Mouse (Mus musculus): Measurements from ENCODE around the gene Prps1. TPM values are rescaled to one million over a fixed set of nuclear protein-coding genes. Genes with fewer than 3 reads are reported as not detected.
A peak's percentile ranks its signal among the peaks of the same experiment; 100 is the strongest.

The Prps1 gene
- polyA plus RNA-seq (2015; fragmentation: Nextera tagmentation; extraction: Ambion mirVana) = 48.7 and 57.4 TPM in 2 replicates

GRCm38 (mm10) chrX:140456279-140456731, at the start of gene Prps1:
Prps1 (plus strand) TSS chrX:140456613.
- 15% methylated on average over 26 of the region's 26 CpGs for WGBS
- Histone ChIP-seq H3K4me2 (ENCODE audit: low read depth, low read length) (peak within 1 kb of the TSS; percentile 62), H3K36me3 (ENCODE audit: control insufficient read depth, insufficient read depth) (no peaks in the 10 kb centered on the region), H3K4me1 (ENCODE audit: control insufficient read depth, insufficient read depth, low read length) (no peaks in the 10 kb centered on the region), H3K4me3 (ENCODE audit: low read length) (peak within 1 kb of the TSS; percentile 68), H3K27me3 (ENCODE audit: control insufficient read depth, insufficient read depth, low read length) (no peaks in the 10 kb centered on the region), H3K9me3 (replicated peaks; ENCODE audit: control insufficient read depth, low read length) (no peaks in the 10 kb centered on the region), H3K9ac (ENCODE audit: low read length) (peak within 1 kb of the TSS; percentile 71), H3K27ac (ENCODE audit: low read length) (no peak within 1 kb of the TSS)
- peak; percentile 93 for ATAC-seq (replicated peaks; ENCODE audit: extremely low read depth, insufficient read depth, low FRiP score)

- WGBS = 66% methylated on average over 5 of the region's 5 CpGs
- Histone ChIP-seq H3K9ac (ENCODE audit: low read length) (no peak overlapping the region), H3K4me1 (ENCODE audit: control insufficient read depth, insufficient read depth, low read length) (no peaks in the 10 kb centered on the region), H3K36me3 (ENCODE audit: control insufficient read depth, insufficient read depth) (no peaks in the 10 kb centered on the region), H3K9me3 (replicated peaks; ENCODE audit: control insufficient read depth, low read length) (no peaks in the 10 kb centered on the region), H3K27ac (ENCODE audit: low read length) (no peak overlapping the region), H3K4me2 (ENCODE audit: low read depth, low read length) (no peak overlapping the region), H3K4me3 (ENCODE audit: low read length) (no peak overlapping the region), H3K27me3 (ENCODE audit: control insufficient read depth, insufficient read depth, low read length) (no peaks in the 10 kb centered on the region)
- ATAC-seq (replicated peaks; ENCODE audit: extremely low read depth, insufficient read depth, low FRiP score) = no peak
These were observed 48.8 kb upstream of the Prps1 start for GRCm38 (mm10) chrX:140407593-140407992.

GRCm38 (mm10) chrX:140418467-140418866, 37.9 kb upstream of the Prps1 start:
- H3K27ac ChIP-seq (ENCODE audit: low read length) = no peak overlapping the region
- no peak overlapping the region for H3K9ac ChIP-seq (ENCODE audit: low read length)
- no peak overlapping the region for H3K4me3 ChIP-seq (ENCODE audit: low read length)
- ATAC-seq (replicated peaks; ENCODE audit: extremely low read depth, insufficient read depth, low FRiP score) = no peak
- no peaks in the 10 kb centered on the region for H3K36me3 ChIP-seq (ENCODE audit: control insufficient read depth, insufficient read depth)
- no peaks in the 10 kb centered on the region for H3K9me3 ChIP-seq (replicated peaks; ENCODE audit: control insufficient read depth, low read length)
- 86% methylated on average over 4 of the region's 4 CpGs for WGBS
- no peaks in the 10 kb centered on the region for H3K4me1 ChIP-seq (ENCODE audit: control insufficient read depth, insufficient read depth, low read length)
- H3K27me3 ChIP-seq (ENCODE audit: control insufficient read depth, insufficient read depth, low read length) = no peaks in the 10 kb centered on the region; the same call in 1 of the 2 replicates
- no peak overlapping the region for H3K4me2 ChIP-seq (ENCODE audit: low read depth, low read length)

- Histone ChIP-seq H3K27ac (ENCODE audit: low read length) (no peak overlapping the region), H3K4me2 (ENCODE audit: low read depth, low read length) (no peak overlapping the region), H3K27me3 (ENCODE audit: control insufficient read depth, insufficient read depth, low read length) (no peaks in the 10 kb centered on the region), H3K9me3 (replicated peaks; ENCODE audit: control insufficient read depth, low read length) (no peaks in the 10 kb centered on the region), H3K36me3 (ENCODE audit: control insufficient read depth, insufficient read depth) (no peaks in the 10 kb centered on the region), H3K9ac (ENCODE audit: low read length) (no peak overlapping the region), H3K4me1 (ENCODE audit: control insufficient read depth, insufficient read depth, low read length) (no peaks in the 10 kb centered on the region), H3K4me3 (ENCODE audit: low read length) (no peak overlapping the region)
- WGBS = 64% methylated on average over 4 of the region's 4 CpGs
- no peak for ATAC-seq (replicated peaks; ENCODE audit: extremely low read depth, insufficient read depth, low FRiP score)
These were observed 29.3 kb upstream of the Prps1 start for GRCm38 (mm10) chrX:140427124-140427523.

GRCm38 (mm10) chrX:140428252-140428651, 28.2 kb upstream of the Prps1 start:
- Histone ChIP-seq H3K9ac (ENCODE audit: low read length) (no peak overlapping the region), H3K9me3 (replicated peaks; ENCODE audit: control insufficient read depth, low read length) (no peaks in the 10 kb centered on the region), H3K4me2 (ENCODE audit: low read depth, low read length) (no peak overlapping the region), H3K4me3 (ENCODE audit: low read length) (no peak overlapping the region), H3K4me1 (ENCODE audit: control insufficient read depth, insufficient read depth, low read length) (no peaks in the 10 kb centered on the region), H3K36me3 (ENCODE audit: control insufficient read depth, insufficient read depth) (no peaks in the 10 kb centered on the region), H3K27me3 (ENCODE audit: control insufficient read depth, insufficient read depth, low read length) (peaks cover 2% of the 10 kb centered on the region; the same call in 1 of the 2 replicates), H3K27ac (ENCODE audit: low read length) (no peak overlapping the region)
- ATAC-seq (replicated peaks; ENCODE audit: extremely low read depth, insufficient read depth, low FRiP score) = no peak
- 69% methylated on average over 7 of the region's 8 CpGs for WGBS

GRCm38 (mm10) chrX:140429985-140430384, 26.4 kb upstream of the Prps1 start:
- no peaks in the 10 kb centered on the region for H3K9me3 ChIP-seq (replicated peaks; ENCODE audit: control insufficient read depth, low read length)
- H3K4me3 ChIP-seq (ENCODE audit: low read length) = no peak overlapping the region
- H3K4me2 ChIP-seq (ENCODE audit: low read depth, low read length) = no peak overlapping the region
- no peaks in the 10 kb centered on the region for H3K36me3 ChIP-seq (ENCODE audit: control insufficient read depth, insufficient read depth)
- peaks cover 2% of the 10 kb centered on the region; the same call in 1 of the 2 replicates for H3K27me3 ChIP-seq (ENCODE audit: control insufficient read depth, insufficient read depth, low read length)
- whole genome bisulfite sequencing = 72% methylated on average over 5 of the region's 5 CpGs
- H3K9ac ChIP-seq (ENCODE audit: low read length) = no peak overlapping the region
- no peak overlapping the region for H3K27ac ChIP-seq (ENCODE audit: low read length)
- H3K4me1 ChIP-seq (ENCODE audit: control insufficient read depth, insufficient read depth, low read length) = no peaks in the 10 kb centered on the region
- no peak for ATAC-seq (replicated peaks; ENCODE audit: extremely low read depth, insufficient read depth, low FRiP score)

GRCm38 (mm10) chrX:140430506-140430905, 25.9 kb upstream of the Prps1 start:
- no peak overlapping the region for H3K4me2 ChIP-seq (ENCODE audit: low read depth, low read length)
- peaks cover 2% of the 10 kb centered on the region; the same call in 1 of the 2 replicates for H3K27me3 ChIP-seq (ENCODE audit: control insufficient read depth, insufficient read depth, low read length)
- no peaks in the 10 kb centered on the region for H3K4me1 ChIP-seq (ENCODE audit: control insufficient read depth, insufficient read depth, low read length)
- H3K4me3 ChIP-seq (ENCODE audit: low read length) = no peak overlapping the region
- H3K36me3 ChIP-seq (ENCODE audit: control insufficient read depth, insufficient read depth) = no peaks in the 10 kb centered on the region
- ATAC-seq (replicated peaks; ENCODE audit: extremely low read depth, insufficient read depth, low FRiP score) = no peak
- no peaks in the 10 kb centered on the region for H3K9me3 ChIP-seq (replicated peaks; ENCODE audit: control insufficient read depth, low read length)
- no peak overlapping the region for H3K9ac ChIP-seq (ENCODE audit: low read length)
- H3K27ac ChIP-seq (ENCODE audit: low read length) = no peak overlapping the region
- WGBS = 71% methylated on average over 12 of the region's 12 CpGs

GRCm38 (mm10) chrX:140431981-140432380, 24.4 kb upstream of the Prps1 start:
- Histone ChIP-seq H3K4me1 (ENCODE audit: control insufficient read depth, insufficient read depth, low read length) (no peaks in the 10 kb centered on the region), H3K4me3 (ENCODE audit: low read length) (no peak overlapping the region), H3K9me3 (replicated peaks; ENCODE audit: control insufficient read depth, low read length) (no peaks in the 10 kb centered on the region), H3K9ac (ENCODE audit: low read length) (no peak overlapping the region), H3K36me3 (ENCODE audit: control insufficient read depth, insufficient read depth) (no peaks in the 10 kb centered on the region), H3K4me2 (ENCODE audit: low read depth, low read length) (no peak overlapping the region), H3K27me3 (ENCODE audit: control insufficient read depth, insufficient read depth, low read length) (peaks cover 5% of the 10 kb centered on the region), H3K27ac (ENCODE audit: low read length) (no peak overlapping the region)
- WGBS = 76% methylated on average over 15 of the region's 15 CpGs
- ATAC-seq (replicated peaks; ENCODE audit: extremely low read depth, insufficient read depth, low FRiP score) = no peak

GRCm38 (mm10) chrX:140432786-140433185, 23.6 kb upstream of the Prps1 start:
- Histone ChIP-seq H3K27ac (ENCODE audit: low read length) (no peak overlapping the region), H3K4me2 (ENCODE audit: low read depth, low read length) (peak overlapping the region; percentile 32; the same call in 1 of the 2 replicates), H3K27me3 (ENCODE audit: control insufficient read depth, insufficient read depth, low read length) (peaks cover 5% of the 10 kb centered on the region), H3K9me3 (replicated peaks; ENCODE audit: control insufficient read depth, low read length) (no peaks in the 10 kb centered on the region), H3K36me3 (ENCODE audit: control insufficient read depth, insufficient read depth) (no peaks in the 10 kb centered on the region), H3K4me1 (ENCODE audit: control insufficient read depth, insufficient read depth, low read length) (no peaks in the 10 kb centered on the region), H3K4me3 (ENCODE audit: low read length) (no peak overlapping the region), H3K9ac (ENCODE audit: low read length) (no peak overlapping the region)
- WGBS = 66% methylated on average over 11 of the region's 11 CpGs
- no peak for ATAC-seq (replicated peaks; ENCODE audit: extremely low read depth, insufficient read depth, low FRiP score)

All from heart, embryonic 16.5 days (tissue).